Mouse (Mus musculus) heart, postnatal 0 days (tissue): Measurements from ENCODE around the gene Ubtd1.

Source experiments
- CTCF ChIP-seq: IDR thresholded peaks from 2 replicates; pipeline ENCODE4 v1.5.1; 2016; ENCODE audit warnings: antibody characterized with exemption, control low read depth, low read depth
- EP300 ChIP-seq: IDR thresholded peaks from 2 replicates; pipeline ENCODE4 v1.6.1; 2016; ENCODE audit warnings: antibody characterized with exemption, low read depth

DNA sequence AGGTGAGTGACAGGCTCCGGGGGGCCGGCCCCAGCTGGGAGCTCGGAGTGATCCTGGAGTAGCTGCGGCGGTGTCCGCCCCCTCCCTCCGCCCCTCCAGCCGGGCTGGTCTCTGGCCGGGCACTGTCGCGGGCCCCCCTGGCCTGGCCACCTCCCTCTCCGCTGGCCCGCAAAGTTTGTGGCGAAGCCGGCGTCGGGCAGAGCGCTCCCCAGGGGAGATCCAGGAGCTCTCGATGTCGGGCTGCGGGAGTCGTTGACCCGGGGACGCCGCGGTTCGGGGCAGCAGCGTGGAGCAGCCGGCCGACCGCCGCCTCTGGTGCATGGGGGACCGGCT, at the start of gene Ubtd1:
- TF ChIP-seq CTCF, result no peak
- no peak for TF ChIP-seq EP300
